Mouse (Mus musculus) CH12.LX (cell line): ENCODE measurements around the gene Cdh4. TPM values are rescaled to one million over a fixed set of nuclear protein-coding genes. Genes with fewer than 3 reads are reported as not detected.

Experiments
- DNase-seq: peaks from one replicate; pipeline ENCODE4 v3.0.0-alpha.2; 2013; ENCODE audit errors: extremely low read depth
- H3K27ac ChIP-seq: 2 replicates; pipeline ENCODE4 v1.5.1; 2012; ENCODE audit warnings: low read depth, mild to moderate bottlenecking, control low read depth, moderate library complexity; ENCODE audit not compliant: insufficient read depth
- H3K27me3 ChIP-seq: replicated peaks from 2 replicates; pipeline ENCODE3; 2012; ENCODE audit warnings: inconsistent platforms
- H3K36me3 ChIP-seq, 2 experiments: replicated peaks in 1 of 2; 2 replicates each; pipeline versions ENCODE3 to v1.6.1; 2012; ENCODE audit warnings: inconsistent platforms in 1 of 2, low read length in 1 of 2, mild to moderate bottlenecking in 1 of 2, mixed read lengths in 1 of 2, moderate library complexity in 1 of 2; ENCODE audit not compliant: control insufficient read depth in 1 of 2, insufficient read depth in 1 of 2
- H3K4me1 ChIP-seq, 2 experiments: 2 replicates each; pipeline ENCODE4 v1.6.1; 2012; ENCODE audit warnings: inconsistent platforms in 1 of 2, moderate library complexity in 1 of 2; ENCODE audit not compliant: insufficient read depth in 2 of 2, control insufficient read depth in 1 of 2
- H3K4me2 ChIP-seq: 2 replicates; pipeline ENCODE4 v1.6.1; 2012; ENCODE audit warnings: low read depth, mild to moderate bottlenecking, control low read depth; ENCODE audit not compliant: poor library complexity, insufficient read depth, severe bottlenecking
- H3K4me3 ChIP-seq, 3 experiments: fragments of 150-350 bp in 1 of 3; sonication (generic) in 1 of 3; replicated peaks in 1 of 3; 2 replicates each; pipeline versions ENCODE3 to v1.5.1; 2011 to 2012; ENCODE audit warnings: low read depth in 2 of 3, low read length in 2 of 3, mild to moderate bottlenecking in 2 of 3, moderate library complexity in 2 of 3, control low read depth in 1 of 3, improper control_type of control experiment in 1 of 3, inconsistent platforms in 1 of 3, mixed read lengths in 1 of 3; ENCODE audit not compliant: poor library complexity in 1 of 3
- H3K79me2 ChIP-seq: replicated peaks from 2 replicates; pipeline ENCODE4 v1.6.1; 2012; ENCODE audit warnings: mild to moderate bottlenecking, moderate library complexity; ENCODE audit not compliant: control insufficient read depth, poor library complexity, insufficient read depth, severe bottlenecking; ENCODE audit errors: extremely low read depth
- H3K9ac ChIP-seq: 2 replicates; pipeline ENCODE4 v1.6.1; 2012; ENCODE audit warnings: low read depth, mild to moderate bottlenecking, control low read depth, moderate library complexity; ENCODE audit not compliant: insufficient read depth
- H3K9me3 ChIP-seq: replicated peaks from 2 replicates; pipeline ENCODE3; 2012; ENCODE audit warnings: low read length, inconsistent platforms, mixed read lengths
- E2F4 ChIP-seq: IDR thresholded peaks from 2 replicates; pipeline ENCODE4 v1.6.1; 2011; ENCODE audit warnings: low read depth, low read length, improper control_type of control experiment; ENCODE audit not compliant: insufficient replicate concordance
- ELF1 ChIP-seq: IDR thresholded peaks from 2 replicates; pipeline ENCODE4 v1.6.1; 2014; ENCODE audit warnings: low read depth, mild to moderate bottlenecking, inconsistent platforms, low read length, improper control_type of control experiment
- MAX ChIP-seq: IDR thresholded peaks from 2 replicates; pipeline ENCODE4 v1.6.1; 2011; ENCODE audit warnings: low read length, improper control_type of control experiment
- MEF2A ChIP-seq: IDR thresholded peaks from 2 replicates; pipeline ENCODE4 v1.6.1; 2014; ENCODE audit warnings: low read depth, mild to moderate bottlenecking, inconsistent platforms, low read length, improper control_type of control experiment, borderline replicate concordance
- MXI1 ChIP-seq: IDR thresholded peaks from 2 replicates; pipeline ENCODE4 v1.6.1; 2011; ENCODE audit warnings: mild to moderate bottlenecking, low read depth, low read length, improper control_type of control experiment
- MYC ChIP-seq: IDR thresholded peaks from 2 replicates; pipeline ENCODE4 v1.6.1; 2011; ENCODE audit warnings: low read depth, mild to moderate bottlenecking, improper control_type of control experiment, low read length
- POLR2AphosphoS2 ChIP-seq: IDR thresholded peaks from 2 replicates; pipeline ENCODE4 v1.6.1; 2011; ENCODE audit warnings: low read depth, low read length, improper control_type of control experiment
- RAD21 ChIP-seq: IDR thresholded peaks from 2 replicates; pipeline ENCODE4 v1.6.1; 2011; ENCODE audit warnings: low read depth, mild to moderate bottlenecking, low read length, improper control_type of control experiment, moderate library complexity
- TBP ChIP-seq: conservative IDR thresholded peaks from 2 replicates; pipeline ENCODE4 v1.6.1; 2011; ENCODE audit warnings: low read depth, low read length, improper control_type of control experiment
- ZNF384 ChIP-seq: IDR thresholded peaks from 2 replicates; pipeline ENCODE4 v1.6.1; 2012; ENCODE audit warnings: low read depth, low read length, improper control_type of control experiment, inconsistent platforms
- dilution Hi-C: fragments of 300-500 bp; cut with MboI; formaldehyde crosslinking; loops from 2 replicates; pipeline ENCODE4 v1.14.3; 2020; ENCODE audit warnings: low sequenced_read_pairs; ENCODE audit not compliant: extremely low pct_unique_long_range_greater_than_20kb, extremely low pct_ligation_motif_present
- in situ Hi-C: fragments of 300-500 bp; cut with MboI; formaldehyde crosslinking; loops from 3 replicates; pipeline ENCODE4 v1.14.3; 2019; ENCODE audit warnings: low sequenced_read_pairs, low pct_ligation_motif_present, low pct_unique_long_range_greater_than_20kb, mixed read lengths
- polyA plus RNA-seq: library from polyadenylated mRNA; unstranded; fragments of >175 nt; gene quantifications from 2 replicates; pipeline ENCODE4 v1.2.1, GENCODE M21; 2012; ENCODE audit warnings: low read depth; ENCODE audit not compliant: insufficient read length
- total RNA-seq, 2 experiments: library from RNA; depleted of rRNA; stranded (reverse); fragments of 300-350 nt in 1 of 2; fragments of >200 nt in 1 of 2; gene quantifications; 2 replicates each; pipeline ENCODE4 v1.2.3; 2012 to 2014

Gene Cdh4
- total and polyA plus RNA-seq, 3 experiments: not detected

DNA sequence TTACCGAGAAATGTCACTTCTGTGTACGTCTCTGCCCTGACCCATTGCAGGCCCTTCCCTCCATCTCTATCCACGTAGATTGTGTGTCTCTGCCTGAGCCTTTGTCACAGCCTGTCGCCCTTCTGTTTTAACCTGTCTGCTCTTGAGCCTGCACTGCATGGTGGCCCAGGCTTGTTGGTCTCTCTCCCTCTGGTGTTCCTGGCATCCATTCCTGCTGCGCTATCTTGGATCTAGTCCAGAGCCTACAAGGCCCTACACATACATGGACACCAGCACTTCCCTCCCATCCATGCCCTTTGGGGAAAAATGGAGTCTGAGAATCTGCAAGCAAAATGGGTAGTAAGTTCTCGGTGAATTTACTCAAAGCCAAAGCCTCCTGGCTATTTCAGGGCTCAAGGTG, 91.0 kb downstream of the Cdh4 start:
- DNase-seq: no peak
- H3K4me2 ChIP-seq: no peak overlapping the region
- dilution Hi-C loops: no loop called here
- TF ChIP-seq ZNF384 (no peak), TBP (no peak), RAD21 (no peak), MYC (no peak)
- TF ChIP-seq, all 38 proteins: peak for 0
- H3K4me1 ChIP-seq: no peaks in the 10 kb centered on the region
- no peak overlapping the region for H3K9ac ChIP-seq
- H3K27ac ChIP-seq: no peak overlapping the region
- no peaks in the 10 kb centered on the region for H3K27me3 ChIP-seq
- no peaks in the 10 kb centered on the region for H3K36me3 ChIP-seq
- H3K4me3 ChIP-seq: no peak overlapping the region
- H3K9me3 ChIP-seq: peaks cover 72% of the 10 kb centered on the region
- H3K79me2 ChIP-seq: no peaks in the 10 kb centered on the region
- in situ Hi-C loops: no loop called here

DNA sequence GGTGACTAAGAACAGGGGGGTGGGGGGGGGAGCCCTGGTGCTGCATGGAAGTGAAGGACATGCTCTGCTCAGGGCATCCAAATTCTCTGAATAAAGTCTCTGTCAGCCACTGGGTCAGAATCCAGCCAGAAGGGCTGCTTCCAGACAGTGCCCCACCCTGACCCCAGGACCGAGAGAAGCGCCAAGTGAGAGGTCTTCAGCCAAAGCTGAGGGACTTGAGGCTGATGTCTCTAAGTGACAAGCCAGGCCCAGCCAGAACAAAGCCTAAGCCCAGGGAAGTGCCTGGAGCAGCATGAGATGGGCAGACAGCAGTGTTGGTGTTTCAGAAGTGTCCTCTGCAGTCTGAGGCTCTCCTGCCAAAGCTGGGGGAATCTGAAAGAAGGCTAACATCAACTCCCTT, 91.7 kb downstream of the Cdh4 start:
- Histone ChIP-seq H3K36me3 (no peaks in the 10 kb centered on the region), H3K9ac (no peak overlapping the region)
- TF ChIP-seq ELF1 (no peak), POLR2AphosphoS2 (no peak), TBP (no peak)
- TF ChIP-seq, all 38 proteins: peak for 0
- H3K79me2 ChIP-seq: no peaks in the 10 kb centered on the region
- in situ Hi-C loops (no loop called here), dilution Hi-C loops (no loop called here)
- no peak overlapping the region for H3K27ac ChIP-seq
- H3K4me3 ChIP-seq: no peak overlapping the region
- H3K4me1 ChIP-seq: no peaks in the 10 kb centered on the region
- no peaks in the 10 kb centered on the region for H3K27me3 ChIP-seq
- H3K4me2 ChIP-seq: no peak overlapping the region
- peaks cover 70% of the 10 kb centered on the region for H3K9me3 ChIP-seq
- DNase-seq: no peak

GRCm38 (mm10) chr2:179535204-179535603, 93.0 kb downstream of the Cdh4 start:
- no peaks in the 10 kb centered on the region for H3K36me3 ChIP-seq
- H3K4me3 ChIP-seq: no peak overlapping the region
- TF ChIP-seq MXI1 (no peak), E2F4 (no peak)
- no peaks in the 10 kb centered on the region for H3K79me2 ChIP-seq
- DNase-seq: no peak
- no peak overlapping the region for H3K4me2 ChIP-seq
- H3K27me3 ChIP-seq: no peaks in the 10 kb centered on the region
- no peaks in the 10 kb centered on the region for H3K4me1 ChIP-seq
- dilution Hi-C loops (no loop called here), in situ Hi-C loops (no loop called here)
- H3K9ac ChIP-seq: no peak overlapping the region
- no peak overlapping the region for H3K27ac ChIP-seq
- H3K9me3 ChIP-seq: peaks cover 69% of the 10 kb centered on the region

DNA sequence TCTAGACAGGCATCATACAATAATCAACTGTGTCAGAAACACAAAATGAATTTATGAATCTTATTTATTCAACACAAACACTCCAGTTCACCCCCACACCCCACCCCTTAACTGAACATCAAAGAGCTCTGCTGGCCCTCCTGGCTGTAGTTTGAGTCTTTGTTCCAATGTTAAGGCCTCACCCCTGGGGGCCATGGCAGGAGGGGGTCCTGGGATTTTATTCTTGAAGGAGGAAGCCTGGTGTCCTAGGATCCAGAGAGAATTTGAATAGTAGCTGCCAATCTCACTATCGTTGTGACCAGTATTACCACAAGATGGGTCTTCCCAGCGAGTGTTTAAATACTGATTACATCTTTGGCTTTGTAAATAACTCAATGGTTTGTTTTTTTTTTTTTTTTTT, 94.5 kb downstream of the Cdh4 start:
- TF ChIP-seq ELF1 (no peak), MEF2A (no peak), MAX (no peak)
- peaks cover 71% of the 10 kb centered on the region for H3K9me3 ChIP-seq
- no peak overlapping the region for H3K9ac ChIP-seq
- H3K4me1 ChIP-seq: no peaks in the 10 kb centered on the region
- no peak overlapping the region for H3K4me2 ChIP-seq
- in situ Hi-C loops (no loop called here), dilution Hi-C loops (no loop called here)
- no peak for DNase-seq
- H3K27ac ChIP-seq: no peak overlapping the region
- no peak overlapping the region for H3K4me3 ChIP-seq
- no peaks in the 10 kb centered on the region for H3K36me3 ChIP-seq
- no peaks in the 10 kb centered on the region for H3K79me2 ChIP-seq
- no peaks in the 10 kb centered on the region for H3K27me3 ChIP-seq
